Mouse (Mus musculus) forebrain, embryonic 16.5 days (tissue): ENCODE results near the gene Vps54. TPM values are rescaled to one million over a fixed set of nuclear protein-coding genes. Genes with fewer than 3 reads are reported as not detected.

Source experiments
- ATAC-seq: fragments of 200-750 bp; cut with Nextera tagmentation; 2 replicates; pipeline ENCODE4 v1.8.0; 2017; ENCODE audit warnings: mild to moderate bottlenecking, moderate library complexity
- H3K27ac ChIP-seq: fragments of 300-500 bp; sonication (generic); 2 replicates; pipeline ENCODE4 v1.5.1; 2014; ENCODE audit warnings: low read length, control low read depth
- H3K27me3 ChIP-seq: fragments of 300-500 bp; sonication (generic); replicated peaks from 2 replicates; pipeline ENCODE4 v1.6.1; 2014; ENCODE audit warnings: low read length; ENCODE audit not compliant: control insufficient read depth, insufficient read depth
- H3K36me3 ChIP-seq: fragments of 300-500 bp; sonication (generic); 2 replicates; pipeline ENCODE4 v1.6.1; 2014; ENCODE audit not compliant: control insufficient read depth, insufficient read depth
- H3K4me1 ChIP-seq: fragments of 300-500 bp; sonication (generic); replicated peaks from 2 replicates; pipeline ENCODE4 v1.6.1; 2014; ENCODE audit warnings: low read length; ENCODE audit not compliant: control insufficient read depth, insufficient read depth
- H3K4me2 ChIP-seq: fragments of 300-500 bp; sonication (generic); 2 replicates; pipeline ENCODE4 v1.6.1; 2014; ENCODE audit warnings: mild to moderate bottlenecking, low read length, control low read depth
- H3K4me3 ChIP-seq: fragments of 300-500 bp; sonication (generic); replicated peaks from 2 replicates; pipeline ENCODE4 v1.5.1; 2014; ENCODE audit warnings: mild to moderate bottlenecking, low read length, control low read depth
- H3K9ac ChIP-seq: fragments of 300-500 bp; sonication (generic); replicated peaks from 2 replicates; pipeline ENCODE4 v1.6.1; 2014; ENCODE audit warnings: low read depth, low read length, control low read depth
- H3K9me3 ChIP-seq: fragments of 300-500 bp; sonication (generic); 2 replicates; pipeline ENCODE4 v1.6.1; 2016; ENCODE audit warnings: low read length; ENCODE audit not compliant: control insufficient read depth
- WGBS: fragments of 180-500 bp; shearing (Covaris S2); extraction: QIAGEN DNeasy Blood & Tissue Kit; methylation state at CpG from one replicate; pipeline ENCODE4 v1.1.7; 2014; 5-methylcytosine and 5-hydroxymethylcytosine counted together
- polyA plus RNA-seq: library from polyadenylated mRNA; unstranded; fragments of >200 nt; fragmentation: Nextera tagmentation; extraction: Ambion mirVana; gene quantifications from 2 replicates; pipeline ENCODE4 v1.2.1, GENCODE M21; 2015

Gene Vps54
- polyA plus RNA-seq, 1 experiment from 2014 or later, result 11.1 TPM

DNA sequence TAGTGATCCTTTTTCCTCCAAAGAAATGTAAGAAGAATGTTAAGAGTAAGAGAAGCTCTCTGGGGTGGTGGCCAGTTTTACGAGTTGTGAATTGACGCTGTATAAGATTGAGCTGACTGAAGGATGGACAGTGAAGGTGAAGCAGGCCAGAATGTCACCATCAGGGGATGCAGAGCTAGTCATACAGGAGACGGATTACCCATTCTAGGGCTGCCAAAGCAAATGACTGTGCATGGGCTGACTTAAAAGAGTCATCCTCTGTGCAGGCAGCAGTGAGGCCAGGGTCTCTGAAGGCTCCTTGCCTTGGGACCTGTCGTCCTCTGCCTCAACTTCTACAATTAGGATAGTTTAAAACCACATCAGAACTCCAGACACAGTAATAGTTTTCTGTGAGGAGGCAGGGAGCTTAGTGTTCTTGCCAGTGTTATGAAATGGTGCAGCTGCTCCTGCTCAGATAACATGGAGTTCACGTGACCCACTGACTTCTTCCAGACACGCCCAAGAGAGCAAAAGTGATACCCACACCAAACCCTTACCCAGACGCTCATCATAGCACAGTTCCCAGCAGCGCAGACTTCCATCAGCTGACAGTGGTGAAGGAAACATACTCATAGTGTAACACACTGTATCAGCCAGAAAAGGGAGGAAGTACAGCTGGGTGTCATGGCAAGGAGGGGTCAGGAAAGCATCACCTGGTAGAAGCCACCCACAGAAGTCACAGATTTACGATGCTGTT is 75.0 kb downstream of the Vps54 start:
- no peaks in the 10 kb centered on the region for H3K9me3 ChIP-seq
- H3K27ac ChIP-seq, result no peak overlapping the region
- H3K4me3 ChIP-seq, result no peak overlapping the region
- WGBS, result 92% methylated on average over 9 of the region's 9 CpGs
- H3K4me2 ChIP-seq, result no peak overlapping the region
- no peaks in the 10 kb centered on the region for H3K27me3 ChIP-seq
- peaks cover 2% of the 10 kb centered on the region; the same call in 1 of the 2 replicates for H3K36me3 ChIP-seq
- H3K9ac ChIP-seq, result no peak overlapping the region
- no peaks in the 10 kb centered on the region for H3K4me1 ChIP-seq
- ATAC-seq, result no peak

DNA sequence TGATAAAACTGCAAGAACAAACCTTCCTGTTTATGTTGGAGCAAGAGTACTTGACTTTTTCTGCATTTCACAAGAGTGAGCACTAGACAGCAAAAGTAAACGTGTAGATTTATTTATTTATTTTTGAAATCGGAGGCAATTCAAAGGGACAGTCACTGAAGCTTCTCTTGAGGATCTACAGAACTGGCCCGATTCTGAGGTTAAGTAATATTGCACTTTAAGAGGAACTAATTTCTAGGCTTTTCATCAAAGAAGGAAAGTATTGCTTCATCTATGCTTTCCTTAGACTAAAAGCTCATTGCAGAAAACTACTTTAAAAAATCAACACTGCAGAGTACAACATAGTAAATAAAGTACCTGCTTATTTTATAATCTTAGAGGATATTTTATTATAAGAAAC is 82.5 kb downstream of the Vps54 start:
- ATAC-seq, result no peak
- no peak overlapping the region for H3K27ac ChIP-seq
- H3K9me3 ChIP-seq, result no peaks in the 10 kb centered on the region
- 90% methylated on average over 3 of the region's 3 CpGs for WGBS
- no peak overlapping the region for H3K9ac ChIP-seq
- no peak overlapping the region for H3K4me3 ChIP-seq
- no peak overlapping the region for H3K4me2 ChIP-seq
- H3K36me3 ChIP-seq, result peaks cover 3% of the 10 kb centered on the region
- no peaks in the 10 kb centered on the region for H3K27me3 ChIP-seq
- no peaks in the 10 kb centered on the region for H3K4me1 ChIP-seq

DNA sequence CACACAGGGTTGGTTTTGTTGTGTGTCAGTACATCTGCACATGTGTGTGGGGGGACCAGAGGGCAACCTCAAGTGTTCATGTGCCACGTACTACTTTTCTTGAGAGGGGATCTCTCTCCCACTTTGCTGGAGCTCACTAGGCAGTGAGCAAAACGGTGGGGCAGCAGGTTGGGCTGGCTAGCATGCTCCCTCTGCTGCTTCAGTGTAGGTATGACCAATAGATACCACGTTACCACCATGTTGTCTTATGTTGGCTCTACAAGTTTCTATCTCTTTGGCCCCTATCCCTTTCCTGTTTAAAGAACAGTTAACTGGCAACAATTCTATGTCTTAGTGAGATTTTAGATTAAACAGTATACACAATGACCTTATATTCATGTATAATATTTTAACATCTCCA is 83.3 kb downstream of the Vps54 start:
- Histone ChIP-seq H3K27ac (no peak overlapping the region), H3K4me2 (no peak overlapping the region), H3K9ac (no peak overlapping the region), H3K4me3 (no peak overlapping the region), H3K27me3 (no peaks in the 10 kb centered on the region), H3K9me3 (no peaks in the 10 kb centered on the region), H3K36me3 (peaks cover 3% of the 10 kb centered on the region), H3K4me1 (no peaks in the 10 kb centered on the region)
- 81% methylated on average over 3 of the region's 3 CpGs for WGBS
- no peak for ATAC-seq

DNA sequence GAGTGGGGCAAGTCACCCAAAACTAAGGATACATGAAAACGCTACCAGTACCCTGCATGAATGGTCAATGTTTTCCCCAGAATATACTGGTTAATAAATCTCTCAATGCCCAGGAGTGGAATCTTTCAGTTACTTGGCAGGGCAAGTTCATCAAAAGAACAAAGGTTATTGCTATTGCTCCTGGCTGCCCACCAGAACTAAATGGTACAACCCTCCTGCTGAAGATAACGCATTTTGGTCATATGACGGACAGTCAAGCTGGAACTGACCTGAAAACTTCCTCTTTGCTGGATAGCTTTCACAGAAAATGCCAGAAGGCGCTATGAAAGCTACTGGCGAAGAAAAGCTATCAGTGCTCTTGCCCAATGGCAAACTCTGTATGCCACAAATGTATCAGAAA is 86.7 kb downstream of the Vps54 start:
- no peak overlapping the region for H3K9ac ChIP-seq
- no peaks in the 10 kb centered on the region for H3K4me1 ChIP-seq
- no peaks in the 10 kb centered on the region for H3K27me3 ChIP-seq
- 87% methylated on average over 5 of the region's 5 CpGs for WGBS
- no peak overlapping the region for H3K4me2 ChIP-seq
- no peak for ATAC-seq
- peaks cover 10% of the 10 kb centered on the region for H3K36me3 ChIP-seq
- H3K27ac ChIP-seq, result no peak overlapping the region
- H3K4me3 ChIP-seq, result no peak overlapping the region
- no peaks in the 10 kb centered on the region for H3K9me3 ChIP-seq

DNA sequence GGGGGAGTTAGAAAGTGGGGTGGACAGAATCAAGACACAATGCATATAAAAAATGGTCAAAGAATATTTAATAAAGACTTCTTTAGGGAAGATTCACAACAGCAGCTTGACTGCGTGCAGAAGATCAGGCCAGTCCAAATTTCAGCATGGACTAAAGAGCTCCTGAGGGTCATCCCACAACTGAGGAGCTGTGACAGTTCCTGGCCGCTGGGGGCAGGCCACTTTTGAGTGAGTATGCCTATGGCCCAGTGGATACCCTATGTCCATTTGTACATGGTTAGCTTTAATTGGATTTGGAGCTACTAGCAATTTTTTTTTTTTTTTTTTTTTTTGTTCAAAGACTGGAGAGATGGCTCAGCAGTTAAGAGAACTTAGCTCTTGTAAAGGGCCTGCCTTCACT is 87.7 kb downstream of the Vps54 start:
- Histone ChIP-seq H3K27me3 (no peaks in the 10 kb centered on the region), H3K9me3 (no peaks in the 10 kb centered on the region), H3K27ac (no peak overlapping the region), H3K36me3 (peaks cover 7% of the 10 kb centered on the region), H3K4me3 (no peak overlapping the region), H3K4me2 (no peak overlapping the region), H3K9ac (no peak overlapping the region), H3K4me1 (no peaks in the 10 kb centered on the region)
- ATAC-seq, result no peak
- 80% methylated on average over 2 of the region's 2 CpGs for WGBS

DNA sequence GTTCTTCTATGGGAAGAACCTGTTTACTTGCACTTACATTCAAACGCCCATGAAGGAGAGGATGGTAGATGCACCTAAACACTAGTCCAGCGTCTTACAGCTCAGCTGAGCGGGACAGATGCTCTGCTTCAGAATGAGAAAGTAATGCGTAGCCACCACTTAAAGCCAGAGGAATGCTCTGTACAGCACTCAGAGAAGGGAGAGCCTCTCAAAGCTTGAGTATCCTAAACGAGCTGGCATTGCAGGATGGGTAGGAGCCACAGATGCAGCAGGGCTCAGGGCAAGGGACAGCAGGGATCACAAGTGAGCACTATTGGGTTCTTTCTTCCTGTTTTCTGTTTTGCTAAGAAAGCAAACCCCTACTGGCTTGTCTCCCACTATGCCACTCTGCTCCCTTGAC is 88.4 kb downstream of the Vps54 start:
- Histone ChIP-seq H3K27me3 (no peaks in the 10 kb centered on the region), H3K27ac (no peak overlapping the region), H3K4me1 (no peaks in the 10 kb centered on the region), H3K9ac (no peak overlapping the region), H3K4me3 (no peak overlapping the region), H3K36me3 (peaks cover 7% of the 10 kb centered on the region), H3K4me2 (no peak overlapping the region), H3K9me3 (no peaks in the 10 kb centered on the region)
- 89% methylated on average over 5 of the region's 5 CpGs for WGBS
- ATAC-seq, result no peak

DNA sequence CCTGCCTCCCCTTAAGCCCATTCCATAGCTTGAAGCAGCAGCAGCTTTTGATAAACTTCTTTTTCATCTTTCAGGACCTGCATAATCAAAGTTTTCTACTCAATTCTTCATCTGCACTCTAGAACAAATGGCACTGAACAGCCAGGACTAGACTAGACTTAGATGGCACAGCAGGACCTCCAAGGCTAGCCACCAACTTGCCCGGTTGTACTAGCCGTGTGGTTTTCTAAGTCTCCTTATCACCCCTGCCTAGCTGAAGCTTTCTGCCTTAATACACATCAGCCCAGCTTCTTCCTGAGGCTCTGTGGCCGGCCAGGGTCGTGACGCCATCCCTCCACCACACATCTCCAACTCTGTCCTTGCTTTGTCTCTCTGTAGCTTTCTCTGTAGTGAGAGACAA is 89.1 kb downstream of the Vps54 start:
- Histone ChIP-seq H3K4me3 (no peak overlapping the region), H3K4me2 (no peak overlapping the region), H3K27ac (no peak overlapping the region), H3K27me3 (no peaks in the 10 kb centered on the region), H3K36me3 (peaks cover 7% of the 10 kb centered on the region), H3K9me3 (no peaks in the 10 kb centered on the region), H3K9ac (no peak overlapping the region), H3K4me1 (no peaks in the 10 kb centered on the region)
- ATAC-seq, result no peak
- 91% methylated on average over 5 of the region's 5 CpGs for WGBS

DNA sequence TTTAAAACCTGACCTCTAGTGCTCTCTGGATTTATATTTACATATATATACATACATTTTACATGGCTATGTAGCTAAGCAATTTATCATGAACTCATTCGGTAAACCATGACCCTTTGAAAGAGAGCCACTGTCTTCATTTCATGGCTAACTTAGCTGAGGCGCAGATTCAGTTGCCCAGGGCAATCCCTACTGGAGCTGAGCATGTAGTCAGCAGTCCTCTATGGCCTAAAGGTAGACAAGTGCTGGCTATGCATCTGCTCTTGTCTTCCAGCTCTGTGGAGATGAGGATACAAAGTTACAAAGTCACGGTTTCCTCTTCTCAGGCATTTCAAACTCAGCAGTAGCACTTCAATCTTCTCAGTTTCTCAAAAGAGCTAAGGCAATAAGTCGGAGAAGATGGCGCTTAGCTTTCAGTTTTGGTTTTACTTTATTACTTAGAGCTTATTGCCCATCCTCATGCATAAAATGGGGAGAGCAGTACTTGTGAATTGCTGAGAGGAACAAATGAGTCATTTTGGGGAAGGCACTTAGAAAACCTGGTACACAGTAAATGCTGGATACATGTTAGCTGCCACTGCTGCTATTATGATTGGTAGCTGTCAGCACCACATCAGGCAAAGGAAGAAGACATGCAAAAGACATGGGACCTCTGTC is 93.7 kb downstream of the Vps54 start:
- H3K4me2 ChIP-seq, result no peak overlapping the region
- no peaks in the 10 kb centered on the region for H3K9me3 ChIP-seq
- H3K27me3 ChIP-seq, result no peaks in the 10 kb centered on the region
- no peak for ATAC-seq
- no peak overlapping the region for H3K9ac ChIP-seq
- H3K4me3 ChIP-seq, result no peak overlapping the region
- peaks cover 7% of the 10 kb centered on the region for H3K36me3 ChIP-seq
- 96% methylated on average over 5 of the region's 5 CpGs for WGBS
- no peaks in the 10 kb centered on the region for H3K4me1 ChIP-seq
- H3K27ac ChIP-seq, result no peak overlapping the region

DNA sequence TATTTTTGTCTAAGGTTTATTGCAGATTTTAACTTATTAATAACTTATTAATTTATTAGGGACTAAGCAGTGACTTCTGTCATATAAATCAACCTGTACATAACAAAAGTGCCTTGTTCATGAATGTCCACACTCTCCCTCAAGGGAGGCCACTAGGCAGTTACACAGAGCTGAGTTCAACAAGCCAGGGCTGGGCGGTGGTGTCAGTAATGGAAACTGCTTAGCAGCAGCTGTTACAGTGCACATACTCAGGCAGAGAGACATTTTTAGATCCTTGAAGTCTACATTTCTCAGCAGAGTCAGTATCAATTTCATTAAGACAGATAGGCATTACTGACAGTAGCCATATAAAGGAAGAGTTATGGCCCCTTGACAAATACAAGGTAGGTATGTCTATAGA is 98.8 kb downstream of the Vps54 start:
- H3K4me1 ChIP-seq, result no peaks in the 10 kb centered on the region
- no peaks in the 10 kb centered on the region for H3K36me3 ChIP-seq
- H3K4me3 ChIP-seq, result no peak overlapping the region
- H3K4me2 ChIP-seq, result no peak overlapping the region
- H3K9me3 ChIP-seq, result no peaks in the 10 kb centered on the region
- no peaks in the 10 kb centered on the region for H3K27me3 ChIP-seq
- no peak overlapping the region for H3K9ac ChIP-seq
- no peak for ATAC-seq
- no peak overlapping the region for H3K27ac ChIP-seq
- WGBS, result 93% methylated on average over 1 of the region's 1 CpGs
